Mouse (Mus musculus): ENCODE measurements around the gene Mov10l1. TPM values are rescaled to one million over a fixed set of nuclear protein-coding genes. Genes with fewer than 3 reads are reported as not detected.

The Mov10l1 gene
- polyA plus RNA-seq (2015; fragmentation: Nextera tagmentation; extraction: Ambion mirVana) = not detected in 2 replicates

GRCm38 (mm10) chr15:88982534-88983079, at the start of gene Mov10l1:
TSS of gene Mov10l1 (plus strand) at chr15:88982909.
- no peaks in the 10 kb centered on the region for H3K27me3 ChIP-seq (replicated peaks; ENCODE audit: control insufficient read depth, insufficient read depth, low read length)
- no peak within 1 kb of the TSS for H3K9ac ChIP-seq (replicated peaks; ENCODE audit: low read depth, low read length)
- H3K4me3 ChIP-seq (replicated peaks; ENCODE audit: low read length) = no peak within 1 kb of the TSS
- H3K4me2 ChIP-seq (ENCODE audit: low read length) = no peak within 1 kb of the TSS
- WGBS = 96% methylated on average over 31 of the region's 31 CpGs
- H3K36me3 ChIP-seq (ENCODE audit: control insufficient read depth, insufficient read depth) = no peaks in the 10 kb centered on the region
- H3K4me1 ChIP-seq (replicated peaks; ENCODE audit: control insufficient read depth, insufficient read depth, low read length) = peaks cover 10% of the 10 kb centered on the region
- no peaks in the 10 kb centered on the region for H3K9me3 ChIP-seq (ENCODE audit: control insufficient read depth, low read length)
- ATAC-seq = no peak
- H3K27ac ChIP-seq (ENCODE audit: low read length) = no peak within 1 kb of the TSS

DNA sequence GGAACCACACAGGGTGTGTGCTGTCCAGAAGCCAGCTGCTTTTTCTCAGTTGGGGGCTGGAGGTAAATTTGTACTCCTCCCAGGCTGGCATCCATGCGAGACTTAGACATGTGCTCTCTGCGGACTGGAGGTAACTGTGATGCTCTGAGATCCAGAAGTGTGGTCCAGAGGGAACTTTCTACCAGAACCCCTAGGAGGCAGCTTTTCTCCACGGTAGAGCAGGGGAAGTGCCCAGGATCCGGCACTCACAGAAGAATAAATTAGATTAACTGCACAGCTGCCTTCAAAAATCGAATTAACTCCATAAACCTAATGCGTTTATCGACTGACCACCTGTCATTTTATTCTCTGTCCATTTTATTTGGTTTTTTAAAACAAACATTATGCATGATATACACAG, 48.6 kb upstream of the Mov10l1 start:
- ATAC-seq = no peak; the same call in 1 of the 2 replicates
- Histone ChIP-seq H3K4me3 (replicated peaks; ENCODE audit: low read length) (no peak overlapping the region), H3K4me1 (replicated peaks; ENCODE audit: control insufficient read depth, insufficient read depth, low read length) (no peaks in the 10 kb centered on the region), H3K9me3 (ENCODE audit: control insufficient read depth, low read length) (no peaks in the 10 kb centered on the region), H3K4me2 (ENCODE audit: low read length) (no peak overlapping the region), H3K36me3 (ENCODE audit: control insufficient read depth, insufficient read depth) (no peaks in the 10 kb centered on the region), H3K27me3 (replicated peaks; ENCODE audit: control insufficient read depth, insufficient read depth, low read length) (no peaks in the 10 kb centered on the region), H3K9ac (replicated peaks; ENCODE audit: low read depth, low read length) (no peak overlapping the region), H3K27ac (ENCODE audit: low read length) (no peak overlapping the region)
- 57% methylated on average over 7 of the region's 7 CpGs for WGBS

DNA sequence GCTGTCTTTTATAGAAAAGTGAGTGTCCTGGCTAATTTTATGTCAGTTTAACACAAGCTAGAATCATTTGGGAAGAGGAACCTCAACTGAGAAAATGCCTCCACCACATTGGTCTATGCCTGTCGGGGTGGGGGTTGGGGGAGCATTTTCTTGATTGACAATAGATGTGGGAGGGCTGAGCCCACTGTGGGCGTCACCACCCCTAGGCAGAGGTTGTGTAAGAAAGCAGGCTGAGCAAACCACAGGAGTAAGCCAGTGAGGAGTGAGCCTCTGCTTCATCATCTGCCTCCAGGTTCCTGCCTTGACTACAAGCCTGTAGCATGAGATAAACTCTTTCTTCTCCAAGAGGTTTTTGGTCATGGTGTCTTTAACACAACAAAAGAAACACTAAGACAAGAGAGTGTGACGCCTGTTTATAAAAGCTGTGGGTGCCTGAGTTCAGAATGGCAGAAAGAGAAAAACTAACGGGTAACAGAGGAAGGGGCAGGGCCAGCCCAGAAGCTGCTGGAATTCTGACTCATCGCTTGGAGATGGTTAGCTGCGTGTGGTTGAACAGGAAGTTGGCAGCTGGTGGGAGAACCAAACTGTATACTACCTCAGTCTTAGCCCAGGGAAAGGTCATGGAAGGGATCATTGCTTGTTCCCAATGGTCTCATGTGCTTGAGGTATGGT, 46.0 kb upstream of the Mov10l1 start:
- WGBS = 81% methylated on average over 6 of the region's 6 CpGs
- Histone ChIP-seq H3K36me3 (ENCODE audit: control insufficient read depth, insufficient read depth) (no peaks in the 10 kb centered on the region), H3K4me3 (replicated peaks; ENCODE audit: low read length) (no peak overlapping the region), H3K9me3 (ENCODE audit: control insufficient read depth, low read length) (no peaks in the 10 kb centered on the region), H3K4me2 (ENCODE audit: low read length) (no peak overlapping the region), H3K4me1 (replicated peaks; ENCODE audit: control insufficient read depth, insufficient read depth, low read length) (no peaks in the 10 kb centered on the region), H3K27me3 (replicated peaks; ENCODE audit: control insufficient read depth, insufficient read depth, low read length) (no peaks in the 10 kb centered on the region), H3K27ac (ENCODE audit: low read length) (no peak overlapping the region), H3K9ac (replicated peaks; ENCODE audit: low read depth, low read length) (no peak overlapping the region)
- no peak for ATAC-seq

DNA sequence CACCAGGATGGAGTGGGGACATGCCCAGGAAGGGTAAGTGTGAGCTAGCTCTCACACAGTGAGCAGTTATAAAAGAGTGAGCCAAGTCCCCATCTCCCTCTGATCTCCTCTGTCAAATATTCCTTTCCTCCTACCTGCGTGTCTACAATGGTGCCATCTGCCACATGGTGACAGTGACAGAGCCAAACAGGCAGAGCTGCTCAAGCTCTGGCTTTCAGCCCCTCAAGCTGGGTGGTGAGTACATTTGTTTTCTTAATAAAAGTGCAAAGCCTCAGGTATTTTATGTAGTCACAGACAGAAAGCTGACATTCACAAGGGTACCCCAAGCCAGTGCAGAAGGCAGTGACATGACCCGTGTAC, 45.4 kb upstream of the Mov10l1 start:
- ATAC-seq = no peak
- Histone ChIP-seq H3K9me3 (ENCODE audit: control insufficient read depth, low read length) (no peaks in the 10 kb centered on the region), H3K4me3 (replicated peaks; ENCODE audit: low read length) (no peak overlapping the region), H3K9ac (replicated peaks; ENCODE audit: low read depth, low read length) (no peak overlapping the region), H3K4me2 (ENCODE audit: low read length) (no peak overlapping the region), H3K27me3 (replicated peaks; ENCODE audit: control insufficient read depth, insufficient read depth, low read length) (no peaks in the 10 kb centered on the region), H3K36me3 (ENCODE audit: control insufficient read depth, insufficient read depth) (no peaks in the 10 kb centered on the region), H3K4me1 (replicated peaks; ENCODE audit: control insufficient read depth, insufficient read depth, low read length) (no peaks in the 10 kb centered on the region), H3K27ac (ENCODE audit: low read length) (no peak overlapping the region)
- WGBS = 82% methylated on average over 2 of the region's 2 CpGs

GRCm38 (mm10) chr15:88942783-88943182, 39.9 kb upstream of the Mov10l1 start:
- no peak overlapping the region for H3K4me2 ChIP-seq (ENCODE audit: low read length)
- H3K27ac ChIP-seq (ENCODE audit: low read length) = no peak overlapping the region
- WGBS = 81% methylated on average over 5 of the region's 5 CpGs
- no peak for ATAC-seq
- no peaks in the 10 kb centered on the region for H3K36me3 ChIP-seq (ENCODE audit: control insufficient read depth, insufficient read depth)
- no peaks in the 10 kb centered on the region for H3K9me3 ChIP-seq (ENCODE audit: control insufficient read depth, low read length)
- no peaks in the 10 kb centered on the region for H3K4me1 ChIP-seq (replicated peaks; ENCODE audit: control insufficient read depth, insufficient read depth, low read length)
- no peak overlapping the region for H3K9ac ChIP-seq (replicated peaks; ENCODE audit: low read depth, low read length)
- H3K4me3 ChIP-seq (replicated peaks; ENCODE audit: low read length) = no peak overlapping the region
- no peaks in the 10 kb centered on the region for H3K27me3 ChIP-seq (replicated peaks; ENCODE audit: control insufficient read depth, insufficient read depth, low read length)

GRCm38 (mm10) chr15:88943896-88944551, 38.7 kb upstream of the Mov10l1 start:
- ATAC-seq = no peak
- WGBS = 68% methylated on average over 5 of the region's 5 CpGs
- Histone ChIP-seq H3K4me3 (replicated peaks; ENCODE audit: low read length) (no peak overlapping the region), H3K36me3 (ENCODE audit: control insufficient read depth, insufficient read depth) (no peaks in the 10 kb centered on the region), H3K27me3 (replicated peaks; ENCODE audit: control insufficient read depth, insufficient read depth, low read length) (no peaks in the 10 kb centered on the region), H3K4me1 (replicated peaks; ENCODE audit: control insufficient read depth, insufficient read depth, low read length) (no peaks in the 10 kb centered on the region), H3K9ac (replicated peaks; ENCODE audit: low read depth, low read length) (no peak overlapping the region), H3K9me3 (ENCODE audit: control insufficient read depth, low read length) (no peaks in the 10 kb centered on the region), H3K27ac (ENCODE audit: low read length) (no peak overlapping the region), H3K4me2 (ENCODE audit: low read length) (no peak overlapping the region)

- WGBS = 61% methylated on average over 6 of the region's 6 CpGs
- Histone ChIP-seq H3K4me3 (replicated peaks; ENCODE audit: low read length) (no peak overlapping the region), H3K9ac (replicated peaks; ENCODE audit: low read depth, low read length) (no peak overlapping the region), H3K27me3 (replicated peaks; ENCODE audit: control insufficient read depth, insufficient read depth, low read length) (no peaks in the 10 kb centered on the region), H3K4me1 (replicated peaks; ENCODE audit: control insufficient read depth, insufficient read depth, low read length) (no peaks in the 10 kb centered on the region), H3K27ac (ENCODE audit: low read length) (no peak overlapping the region), H3K4me2 (ENCODE audit: low read length) (no peak overlapping the region), H3K36me3 (ENCODE audit: control insufficient read depth, insufficient read depth) (no peaks in the 10 kb centered on the region), H3K9me3 (ENCODE audit: control insufficient read depth, low read length) (no peaks in the 10 kb centered on the region)
- ATAC-seq = no peak
Measured at GRCm38 (mm10) chr15:88946851-88947250, 35.9 kb upstream of the Mov10l1 start.

GRCm38 (mm10) chr15:88951246-88951645, 31.5 kb upstream of the Mov10l1 start:
- H3K36me3 ChIP-seq (ENCODE audit: control insufficient read depth, insufficient read depth) = no peaks in the 10 kb centered on the region
- no peak for ATAC-seq
- WGBS = 76% methylated on average over 4 of the region's 4 CpGs
- H3K9me3 ChIP-seq (ENCODE audit: control insufficient read depth, low read length) = no peaks in the 10 kb centered on the region
- H3K9ac ChIP-seq (replicated peaks; ENCODE audit: low read depth, low read length) = no peak overlapping the region
- H3K27ac ChIP-seq (ENCODE audit: low read length) = no peak overlapping the region
- no peaks in the 10 kb centered on the region for H3K27me3 ChIP-seq (replicated peaks; ENCODE audit: control insufficient read depth, insufficient read depth, low read length)
- no peak overlapping the region for H3K4me3 ChIP-seq (replicated peaks; ENCODE audit: low read length)
- peaks cover 8% of the 10 kb centered on the region for H3K4me1 ChIP-seq (replicated peaks; ENCODE audit: control insufficient read depth, insufficient read depth, low read length)
- H3K4me2 ChIP-seq (ENCODE audit: low read length) = no peak overlapping the region

- peak; percentile 88 for ATAC-seq
- WGBS = 3% methylated on average over 53 of the region's 53 CpGs
- H3K27me3 ChIP-seq (replicated peaks; ENCODE audit: control insufficient read depth, insufficient read depth, low read length) = no peaks in the 10 kb centered on the region
- no peaks in the 10 kb centered on the region for H3K36me3 ChIP-seq (ENCODE audit: control insufficient read depth, insufficient read depth)
- H3K4me1 ChIP-seq (replicated peaks; ENCODE audit: control insufficient read depth, insufficient read depth, low read length) = peaks cover 8% of the 10 kb centered on the region
- H3K9me3 ChIP-seq (ENCODE audit: control insufficient read depth, low read length) = no peaks in the 10 kb centered on the region
- peak within 1 kb of the TSS; percentile 66 for H3K9ac ChIP-seq (replicated peaks; ENCODE audit: low read depth, low read length)
- H3K4me3 ChIP-seq (replicated peaks; ENCODE audit: low read length) = peak within 1 kb of the TSS; percentile 52
- peak within 1 kb of the TSS; percentile 94 for H3K4me2 ChIP-seq (ENCODE audit: low read length)
- no peak within 1 kb of the TSS for H3K27ac ChIP-seq (ENCODE audit: low read length)
Measured at GRCm38 (mm10) chr15:88954368-88955072, 28.2 kb upstream of the Mov10l1 start, which contains the start of gene Ttll8. TSS of gene Ttll8 (minus strand) at chr15:88954418.

All from forebrain, embryonic 16.5 days (tissue).